Mouse (Mus musculus) CH12.LX (cell line): Measurements from ENCODE around the gene Malrd1. TPM values are rescaled to one million over a fixed set of nuclear protein-coding genes. Genes with fewer than 3 reads are reported as not detected.

Experiments
- DNase-seq: peaks from one replicate; pipeline ENCODE4 v3.0.0-alpha.2; 2013; ENCODE audit errors: extremely low read depth
- H3K27ac ChIP-seq: 2 replicates; pipeline ENCODE4 v1.5.1; 2012; ENCODE audit warnings: low read depth, mild to moderate bottlenecking, control low read depth, moderate library complexity; ENCODE audit not compliant: insufficient read depth
- H3K27me3 ChIP-seq: replicated peaks from 2 replicates; pipeline ENCODE3; 2012; ENCODE audit warnings: inconsistent platforms
- H3K36me3 ChIP-seq, 2 experiments: replicated peaks in 1 of 2; 2 replicates each; pipeline versions ENCODE3 to v1.6.1; 2012; ENCODE audit warnings: inconsistent platforms in 1 of 2, low read length in 1 of 2, mild to moderate bottlenecking in 1 of 2, mixed read lengths in 1 of 2, moderate library complexity in 1 of 2; ENCODE audit not compliant: control insufficient read depth in 1 of 2, insufficient read depth in 1 of 2
- H3K4me1 ChIP-seq, 2 experiments: 2 replicates each; pipeline ENCODE4 v1.6.1; 2012; ENCODE audit warnings: inconsistent platforms in 1 of 2, moderate library complexity in 1 of 2; ENCODE audit not compliant: insufficient read depth in 2 of 2, control insufficient read depth in 1 of 2
- H3K4me2 ChIP-seq: 2 replicates; pipeline ENCODE4 v1.6.1; 2012; ENCODE audit warnings: low read depth, mild to moderate bottlenecking, control low read depth; ENCODE audit not compliant: poor library complexity, insufficient read depth, severe bottlenecking
- H3K4me3 ChIP-seq, 3 experiments: fragments of 150-350 bp in 1 of 3; sonication (generic) in 1 of 3; replicated peaks in 1 of 3; 2 replicates each; pipeline versions ENCODE3 to v1.5.1; 2011 to 2012; ENCODE audit warnings: low read depth in 2 of 3, low read length in 2 of 3, mild to moderate bottlenecking in 2 of 3, moderate library complexity in 2 of 3, control low read depth in 1 of 3, improper control_type of control experiment in 1 of 3, inconsistent platforms in 1 of 3, mixed read lengths in 1 of 3; ENCODE audit not compliant: poor library complexity in 1 of 3
- H3K79me2 ChIP-seq: replicated peaks from 2 replicates; pipeline ENCODE4 v1.6.1; 2012; ENCODE audit warnings: mild to moderate bottlenecking, moderate library complexity; ENCODE audit not compliant: control insufficient read depth, poor library complexity, insufficient read depth, severe bottlenecking; ENCODE audit errors: extremely low read depth
- H3K9ac ChIP-seq: 2 replicates; pipeline ENCODE4 v1.6.1; 2012; ENCODE audit warnings: low read depth, mild to moderate bottlenecking, control low read depth, moderate library complexity; ENCODE audit not compliant: insufficient read depth
- H3K9me3 ChIP-seq: replicated peaks from 2 replicates; pipeline ENCODE3; 2012; ENCODE audit warnings: low read length, inconsistent platforms, mixed read lengths
- BHLHE40 ChIP-seq: IDR thresholded peaks from 2 replicates; pipeline ENCODE4 v1.6.1; 2011; ENCODE audit warnings: mild to moderate bottlenecking, low read depth, low read length, improper control_type of control experiment
- CTCF ChIP-seq, 2 experiments: IDR thresholded peaks in 1 of 2; conservative IDR thresholded peaks in 1 of 2; 2 replicates each; pipeline ENCODE4 v1.5.1; 2011 to 2012; ENCODE audit warnings: low read depth in 2 of 2, low read length in 2 of 2, improper control_type of control experiment in 1 of 2, inconsistent platforms in 1 of 2, mild to moderate bottlenecking in 1 of 2, moderate library complexity in 1 of 2
- ELF1 ChIP-seq: IDR thresholded peaks from 2 replicates; pipeline ENCODE4 v1.6.1; 2014; ENCODE audit warnings: low read depth, mild to moderate bottlenecking, inconsistent platforms, low read length, improper control_type of control experiment
- EP300 ChIP-seq: IDR thresholded peaks from 2 replicates; pipeline ENCODE4 v1.6.1; 2011; ENCODE audit warnings: low read length, improper control_type of control experiment
- ETS1 ChIP-seq: conservative IDR thresholded peaks from 2 replicates; pipeline ENCODE4 v1.6.1; 2012; ENCODE audit warnings: low read depth, mild to moderate bottlenecking, inconsistent platforms, low read length, improper control_type of control experiment, moderate library complexity
- JUN ChIP-seq: IDR thresholded peaks from 2 replicates; pipeline ENCODE4 v1.6.1; 2011; ENCODE audit warnings: low read depth, mild to moderate bottlenecking, low read length, improper control_type of control experiment, moderate library complexity; ENCODE audit not compliant: insufficient read depth
- JUND ChIP-seq: conservative IDR thresholded peaks from 2 replicates; pipeline ENCODE4 v1.6.1; 2011; ENCODE audit warnings: low read depth, low read length, improper control_type of control experiment
- MAFK ChIP-seq: IDR thresholded peaks from 2 replicates; pipeline ENCODE4 v1.6.1; 2011; ENCODE audit warnings: low read length, improper control_type of control experiment; ENCODE audit not compliant: insufficient replicate concordance
- MAZ ChIP-seq: IDR thresholded peaks from 2 replicates; pipeline ENCODE4 v1.6.1; 2012; ENCODE audit warnings: low read depth, mild to moderate bottlenecking, inconsistent platforms, low read length, improper control_type of control experiment, moderate library complexity
- MEF2A ChIP-seq: IDR thresholded peaks from 2 replicates; pipeline ENCODE4 v1.6.1; 2014; ENCODE audit warnings: low read depth, mild to moderate bottlenecking, inconsistent platforms, low read length, improper control_type of control experiment, borderline replicate concordance
- MYC ChIP-seq: IDR thresholded peaks from 2 replicates; pipeline ENCODE4 v1.6.1; 2011; ENCODE audit warnings: low read depth, mild to moderate bottlenecking, improper control_type of control experiment, low read length
- NRF1 ChIP-seq: IDR thresholded peaks from 2 replicates; pipeline ENCODE4 v1.6.1; 2014; ENCODE audit warnings: low read depth, mild to moderate bottlenecking, inconsistent platforms, low read length, improper control_type of control experiment, moderate library complexity
- POLR2A ChIP-seq: IDR thresholded peaks from 2 replicates; pipeline ENCODE4 v1.6.1; 2011; ENCODE audit warnings: low read depth, mild to moderate bottlenecking, improper control_type of control experiment, low read length
- POLR2AphosphoS2 ChIP-seq: IDR thresholded peaks from 2 replicates; pipeline ENCODE4 v1.6.1; 2011; ENCODE audit warnings: low read depth, low read length, improper control_type of control experiment
- RCOR1 ChIP-seq: conservative IDR thresholded peaks from 2 replicates; pipeline ENCODE4 v1.6.1; 2012; ENCODE audit warnings: low read depth, mild to moderate bottlenecking, inconsistent platforms, low read length, improper control_type of control experiment
- SIN3A ChIP-seq: IDR thresholded peaks from 2 replicates; pipeline ENCODE4 v1.6.1; 2012; ENCODE audit warnings: low read length, improper control_type of control experiment, inconsistent platforms
- SMC3 ChIP-seq: IDR thresholded peaks from 2 replicates; pipeline ENCODE4 v1.6.1; 2011; ENCODE audit warnings: low read depth, low read length, improper control_type of control experiment
- TBP ChIP-seq: conservative IDR thresholded peaks from 2 replicates; pipeline ENCODE4 v1.6.1; 2011; ENCODE audit warnings: low read depth, low read length, improper control_type of control experiment
- TCF12 ChIP-seq: IDR thresholded peaks from 2 replicates; pipeline ENCODE4 v1.6.1; 2014; ENCODE audit warnings: low read depth, mild to moderate bottlenecking, inconsistent platforms, low read length, improper control_type of control experiment
- UBTF ChIP-seq: IDR thresholded peaks from 2 replicates; pipeline ENCODE4 v1.6.1; 2012; ENCODE audit warnings: low read depth, mild to moderate bottlenecking, inconsistent platforms, low read length, improper control_type of control experiment, moderate library complexity
- ZC3H11A ChIP-seq: IDR thresholded peaks from 2 replicates; pipeline ENCODE4 v1.6.1; 2012; ENCODE audit warnings: low read depth, mild to moderate bottlenecking, inconsistent platforms, low read length, improper control_type of control experiment
- ZKSCAN1 ChIP-seq: IDR thresholded peaks from 2 replicates; pipeline ENCODE4 v1.6.1; 2012; ENCODE audit warnings: low read depth, inconsistent platforms, low read length, improper control_type of control experiment, borderline replicate concordance
- ZNF384 ChIP-seq: IDR thresholded peaks from 2 replicates; pipeline ENCODE4 v1.6.1; 2012; ENCODE audit warnings: low read depth, low read length, improper control_type of control experiment, inconsistent platforms
- dilution Hi-C: fragments of 300-500 bp; cut with MboI; formaldehyde crosslinking; loops from 2 replicates; pipeline ENCODE4 v1.14.3; 2020; ENCODE audit warnings: low sequenced_read_pairs; ENCODE audit not compliant: extremely low pct_unique_long_range_greater_than_20kb, extremely low pct_ligation_motif_present
- in situ Hi-C: fragments of 300-500 bp; cut with MboI; formaldehyde crosslinking; loops from 3 replicates; pipeline ENCODE4 v1.14.3; 2019; ENCODE audit warnings: low sequenced_read_pairs, low pct_ligation_motif_present, low pct_unique_long_range_greater_than_20kb, mixed read lengths
- polyA plus RNA-seq: library from polyadenylated mRNA; unstranded; fragments of >175 nt; gene quantifications from 2 replicates; pipeline ENCODE4 v1.2.1, GENCODE M21; 2012; ENCODE audit warnings: low read depth; ENCODE audit not compliant: insufficient read length
- total RNA-seq, 2 experiments: library from RNA; depleted of rRNA; stranded (reverse); fragments of 300-350 nt in 1 of 2; fragments of >200 nt in 1 of 2; gene quantifications; 2 replicates each; pipeline ENCODE4 v1.2.3; 2012 to 2014

The Malrd1 gene
- total and polyA plus RNA-seq, 3 experiments = not detected

DNA sequence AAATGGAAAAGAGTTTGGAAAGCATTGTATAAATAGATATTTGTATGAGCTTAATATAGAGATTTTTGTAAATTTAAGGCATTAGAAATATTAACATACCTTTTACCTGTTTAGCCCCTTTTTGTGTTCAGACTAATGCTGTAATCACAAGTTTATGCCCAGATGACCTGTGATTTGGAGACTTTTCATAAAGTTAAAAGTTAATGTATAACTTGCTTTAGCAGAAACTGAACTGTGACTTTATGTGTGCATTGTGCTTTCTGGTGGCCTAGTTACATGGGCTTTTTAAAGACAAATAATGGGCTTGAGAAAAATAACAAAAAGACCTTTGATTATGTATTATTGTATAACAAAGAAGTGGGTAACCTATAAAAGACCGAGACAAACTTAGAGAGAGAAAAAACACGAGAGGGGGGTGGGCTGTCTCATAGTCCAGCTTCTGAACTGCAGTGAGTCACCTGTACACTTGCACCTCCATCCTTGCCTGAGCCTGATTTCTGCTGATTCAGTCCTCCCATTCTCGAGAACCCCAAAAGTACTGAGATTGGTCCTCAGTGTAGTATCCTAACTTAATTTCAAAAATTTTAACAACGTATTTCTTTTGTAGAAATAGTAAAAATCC lies 87.2 kb downstream of the Malrd1 start:
- TF ChIP-seq ZC3H11A (no peak), MEF2A (no peak), TCF12 (no peak), SIN3A (no peak), MYC (no peak), POLR2A (no peak), ELF1 (no peak), ZNF384 (no peak), RCOR1 (no peak)
- H3K4me3 ChIP-seq = no peak overlapping the region
- H3K4me2 ChIP-seq = no peak overlapping the region
- no peaks in the 10 kb centered on the region for H3K79me2 ChIP-seq
- H3K4me1 ChIP-seq = no peaks in the 10 kb centered on the region
- dilution Hi-C loops (no loop called here), in situ Hi-C loops (no loop called here)
- no peak overlapping the region for H3K9ac ChIP-seq
- no peaks in the 10 kb centered on the region for H3K27me3 ChIP-seq
- H3K36me3 ChIP-seq = no peaks in the 10 kb centered on the region
- no peak overlapping the region for H3K27ac ChIP-seq
- H3K9me3 ChIP-seq = no peaks in the 10 kb centered on the region
- no peak for DNase-seq

DNA sequence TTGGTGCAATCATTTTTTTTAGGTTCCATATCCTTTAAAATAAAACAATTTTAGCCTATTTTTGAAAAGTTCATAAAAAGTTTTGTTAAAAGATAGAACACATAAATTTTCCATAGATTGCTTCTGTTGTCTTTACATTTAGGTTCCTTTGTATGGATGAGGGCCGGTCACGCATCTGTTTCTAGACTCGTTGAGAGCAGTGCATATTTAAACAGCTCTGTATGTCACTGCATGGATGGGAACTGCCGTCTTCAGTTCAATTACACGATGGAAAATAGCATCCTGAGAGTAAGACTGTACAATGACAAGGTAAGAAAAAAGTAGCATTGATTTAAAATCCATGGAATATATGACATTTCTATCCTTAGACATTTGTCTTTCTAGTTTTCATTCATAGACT lies 87.7 kb downstream of the Malrd1 start:
- Histone ChIP-seq H3K4me2 (no peak overlapping the region), H3K36me3 (no peaks in the 10 kb centered on the region), H3K4me1 (no peaks in the 10 kb centered on the region)
- TF ChIP-seq SMC3 (no peak), JUND (no peak)
- TF ChIP-seq, all 38 proteins: peak for 0
- no peak overlapping the region for H3K27ac ChIP-seq
- no peak for DNase-seq
- H3K79me2 ChIP-seq = no peaks in the 10 kb centered on the region
- no peak overlapping the region for H3K4me3 ChIP-seq
- in situ Hi-C loops = no loop called here
- dilution Hi-C loops = no loop called here
- no peak overlapping the region for H3K9ac ChIP-seq
- no peaks in the 10 kb centered on the region for H3K27me3 ChIP-seq
- no peaks in the 10 kb centered on the region for H3K9me3 ChIP-seq

DNA sequence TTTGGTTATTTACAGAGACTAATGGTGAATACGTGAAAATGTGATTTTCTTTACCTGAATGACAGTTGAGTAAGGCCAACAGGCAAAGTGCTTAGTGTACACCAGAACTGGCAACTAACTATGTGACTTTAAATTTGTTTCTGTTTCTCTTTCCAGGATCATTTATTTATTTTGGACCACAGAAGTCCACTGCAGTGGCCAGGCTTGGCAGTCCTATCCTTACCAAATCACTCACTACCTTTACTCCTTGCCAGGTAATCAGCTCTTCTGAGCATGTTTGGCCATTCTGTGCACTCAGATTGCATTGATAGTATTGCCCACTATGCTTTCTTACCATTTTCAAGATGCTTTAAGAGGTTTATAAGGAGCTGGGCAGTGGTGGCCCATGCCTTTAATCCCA lies 109.5 kb downstream of the Malrd1 start:
- no peak overlapping the region for H3K27ac ChIP-seq
- no peak for DNase-seq
- no peaks in the 10 kb centered on the region for H3K4me1 ChIP-seq
- no peaks in the 10 kb centered on the region for H3K79me2 ChIP-seq
- H3K27me3 ChIP-seq = no peaks in the 10 kb centered on the region
- H3K4me2 ChIP-seq = no peak overlapping the region
- H3K9me3 ChIP-seq = no peaks in the 10 kb centered on the region
- no peak overlapping the region for H3K4me3 ChIP-seq
- in situ Hi-C loops (no loop called here), dilution Hi-C loops (no loop called here)
- H3K9ac ChIP-seq = no peak overlapping the region
- no peak for TF ChIP-seq ZNF384
- TF ChIP-seq TBP = no peak
- TF ChIP-seq CTCF (conservative IDR thresholded peaks at IDR 0.05 in 1 of 2, IDR thresholded peaks at IDR 0.05 in 1 of 2; ENCODE audit: low read depth in 2 of 2, low read length in 2 of 2) = no peak
- no peak for TF ChIP-seq NRF1
- no peak for TF ChIP-seq ETS1
- no peak for TF ChIP-seq ZKSCAN1
- no peak for TF ChIP-seq MAFK
- no peak for TF ChIP-seq SMC3
- no peak for TF ChIP-seq JUND
- no peak for TF ChIP-seq JUN
- TF ChIP-seq UBTF = no peak
- no peak for TF ChIP-seq EP300
- no peak for TF ChIP-seq ZC3H11A
- TF ChIP-seq POLR2AphosphoS2 = no peak
- TF ChIP-seq BHLHE40 = no peak
- no peak for TF ChIP-seq MAZ
- no peaks in the 10 kb centered on the region for H3K36me3 ChIP-seq
